Mouse (Mus musculus) hindbrain, embryonic 14.5 days (tissue): ENCODE results near the gene Zfp981. TPM values are rescaled to one million over a fixed set of nuclear protein-coding genes. Genes with fewer than 3 reads are reported as not detected.
"Not testable (repeated sequence)": the region's sequence is repeated elsewhere in the genome, so short reads cannot be mapped to it uniquely, and the experiment has no call there.

Source experiments
- ATAC-seq: fragments of 200-750 bp; cut with Nextera tagmentation; 2 replicates; pipeline ENCODE4 v1.8.0; 2017; ENCODE audit warnings: moderate number of reproducible peaks, mild to moderate bottlenecking, moderate TSS enrichment, moderate library complexity; ENCODE audit not compliant: low FRiP score
- DNase-seq: peaks from one replicate; pipeline ENCODE4 v3.0.0-alpha.2; 2015; ENCODE audit warnings: low spot score
- H3K27ac ChIP-seq: fragments of 300-500 bp; sonication (generic); 2 replicates; pipeline ENCODE4 v1.5.1; 2014; ENCODE audit warnings: mild to moderate bottlenecking, moderate library complexity
- H3K27me3 ChIP-seq: fragments of 300-500 bp; sonication (generic); 2 replicates; pipeline ENCODE4 v1.6.1; 2014; ENCODE audit warnings: mild to moderate bottlenecking, low read length, mixed read lengths; ENCODE audit not compliant: control insufficient read depth, insufficient read depth
- H3K36me3 ChIP-seq: fragments of 300-500 bp; sonication (generic); replicated peaks from 2 replicates; pipeline ENCODE4 v1.6.1; 2014; ENCODE audit not compliant: control insufficient read depth, insufficient read depth
- H3K4me1 ChIP-seq: fragments of 300-500 bp; sonication (generic); replicated peaks from 2 replicates; pipeline ENCODE4 v1.6.1; 2014; ENCODE audit warnings: antibody characterized with exemption, low read length, mixed read lengths; ENCODE audit not compliant: control insufficient read depth, insufficient read depth
- H3K4me2 ChIP-seq: fragments of 300-500 bp; sonication (generic); replicated peaks from 2 replicates; pipeline ENCODE4 v1.6.1; 2014; ENCODE audit warnings: mild to moderate bottlenecking, moderate library complexity
- H3K4me3 ChIP-seq: fragments of 300-500 bp; sonication (generic); replicated peaks from 2 replicates; pipeline ENCODE4 v1.5.1; 2014; ENCODE audit warnings: mild to moderate bottlenecking, low read length
- H3K9ac ChIP-seq: fragments of 300-500 bp; sonication (generic); 2 replicates; pipeline ENCODE4 v1.6.1; 2014
- H3K9me3 ChIP-seq: fragments of 300-500 bp; sonication (generic); 2 replicates; pipeline ENCODE4 v1.6.1; 2016; ENCODE audit warnings: low read length; ENCODE audit not compliant: control insufficient read depth
- WGBS: fragments of 180-500 bp; shearing (Covaris S2); extraction: QIAGEN DNeasy Blood & Tissue Kit; methylation state at CpG from one replicate; pipeline ENCODE4 v1.1.7; 2014; 5-methylcytosine and 5-hydroxymethylcytosine counted together
- polyA plus RNA-seq: library from polyadenylated mRNA; unstranded; fragments of >200 nt; fragmentation: Nextera tagmentation; extraction: Ambion mirVana; gene quantifications from 2 replicates; pipeline ENCODE4 v1.2.1, GENCODE M21; 2014

Zfp981 gene
- polyA plus RNA-seq, 1 experiment from 2014 or later, result 0.19 TPM

- not testable (repeated sequence) for H3K27me3 ChIP-seq, H3K4me3 ChIP-seq, H3K9ac ChIP-seq, DNase-seq, H3K27ac ChIP-seq, H3K4me1 ChIP-seq, H3K4me2 ChIP-seq, H3K36me3 ChIP-seq
- ATAC-seq, result 0 out of 2 replicates have a peak, but pooled peaks have one; percentile 25
- 91% methylated on average over 17 of the region's 19 CpGs for WGBS
- H3K9me3 ChIP-seq, result peaks cover 41% of the 10 kb centered on the region
Observed at GRCm38 (mm10) chr4:146463649-146464351, 38.0 kb upstream of the Zfp981 start.

- not testable (repeated sequence) for H3K4me1 ChIP-seq, H3K27me3 ChIP-seq, H3K27ac ChIP-seq, ATAC-seq, H3K36me3 ChIP-seq, H3K4me2 ChIP-seq, H3K9ac ChIP-seq, H3K4me3 ChIP-seq, DNase-seq
- 92% methylated on average over 8 of the region's 12 CpGs for WGBS
- H3K9me3 ChIP-seq, result peaks cover 31% of the 10 kb centered on the region
Observed at GRCm38 (mm10) chr4:146469984-146470383, 31.8 kb upstream of the Zfp981 start.

GRCm38 (mm10) chr4:146474181-146474580 lies 27.6 kb upstream of the Zfp981 start:
- not testable (repeated sequence) for H3K27ac ChIP-seq, H3K36me3 ChIP-seq, H3K9ac ChIP-seq, H3K4me3 ChIP-seq, DNase-seq, ATAC-seq, H3K4me2 ChIP-seq, H3K27me3 ChIP-seq, H3K4me1 ChIP-seq
- H3K9me3 ChIP-seq, result peaks cover 55% of the 10 kb centered on the region
- WGBS, result no CpG with 5 or more reads among the region's 1 CpGs

- peak; percentile 77 for ATAC-seq
- not testable (repeated sequence) for H3K4me1 ChIP-seq, H3K4me3 ChIP-seq, H3K4me2 ChIP-seq, DNase-seq, H3K27me3 ChIP-seq, H3K36me3 ChIP-seq, H3K9ac ChIP-seq, H3K27ac ChIP-seq
- H3K9me3 ChIP-seq, result peaks cover 53% of the 10 kb centered on the region
- WGBS, result 63% methylated on average over 56 of the region's 94 CpGs
Observed at GRCm38 (mm10) chr4:146474716-146475676, 26.8 kb upstream of the Zfp981 start.

GRCm38 (mm10) chr4:146476260-146476659 lies 25.6 kb upstream of the Zfp981 start:
- not testable (repeated sequence) for DNase-seq, ATAC-seq, H3K36me3 ChIP-seq, H3K27me3 ChIP-seq, H3K4me2 ChIP-seq, H3K27ac ChIP-seq, H3K4me3 ChIP-seq, H3K4me1 ChIP-seq, H3K9ac ChIP-seq
- 96% methylated on average over 2 of the region's 2 CpGs for WGBS
- H3K9me3 ChIP-seq, result peaks cover 55% of the 10 kb centered on the region

- H3K9me3 ChIP-seq, result peaks cover 61% of the 10 kb centered on the region
- not testable (repeated sequence) for H3K36me3 ChIP-seq, H3K27ac ChIP-seq, DNase-seq, H3K9ac ChIP-seq, H3K27me3 ChIP-seq, H3K4me2 ChIP-seq, ATAC-seq, H3K4me3 ChIP-seq, H3K4me1 ChIP-seq
- WGBS, result 81% methylated on average over 3 of the region's 3 CpGs
Observed at GRCm38 (mm10) chr4:146476959-146477358, 24.9 kb upstream of the Zfp981 start.

GRCm38 (mm10) chr4:146480376-146481096 lies 21.3 kb upstream of the Zfp981 start:
- H3K4me3 ChIP-seq, H3K4me1 ChIP-seq, H3K4me2 ChIP-seq, H3K36me3 ChIP-seq, H3K27me3 ChIP-seq, DNase-seq, H3K27ac ChIP-seq, H3K9ac ChIP-seq: not testable (repeated sequence)
- H3K9me3 ChIP-seq, result peaks cover 91% of the 10 kb centered on the region
- 73% methylated on average over 6 of the region's 6 CpGs for WGBS
- peak; percentile 47 for ATAC-seq

- ATAC-seq, H3K27ac ChIP-seq, H3K4me2 ChIP-seq, DNase-seq, H3K27me3 ChIP-seq, H3K36me3 ChIP-seq, H3K4me3 ChIP-seq, H3K4me1 ChIP-seq, H3K9ac ChIP-seq: not testable (repeated sequence)
- 89% methylated on average over 10 of the region's 10 CpGs for WGBS
- H3K9me3 ChIP-seq, result peaks cover 85% of the 10 kb centered on the region
Observed at GRCm38 (mm10) chr4:146482546-146482945, 19.3 kb upstream of the Zfp981 start.
